Mouse (Mus musculus) liver, embryonic 14.5 days (tissue): ENCODE measurements at regions not wholly inside any gene's neighbourhood (a gene's known extent, or its start where the extent isn't known, plus 50 kb on each side); places are given as distances from the start of the nearest gene placed in this dataset.

Source experiments
- CTCF ChIP-seq: IDR thresholded peaks from 2 replicates; pipeline ENCODE4 v1.5.1; 2016; ENCODE audit warnings: antibody characterized with exemption, low read depth, control low read depth
- EP300 ChIP-seq: IDR thresholded peaks from 2 replicates; pipeline ENCODE4 v1.6.1; 2016; ENCODE audit warnings: antibody characterized with exemption, low read depth

GRCm38 (mm10) chr6:100062961-100063360 is 224.3 kb downstream of the Rybp start:
- no peak for TF ChIP-seq CTCF
- no peak for TF ChIP-seq EP300
